Mouse (Mus musculus) ES-E14 (cell line): ENCODE data around the gene Rab13. TPM values are rescaled to one million over a fixed set of nuclear protein-coding genes. Genes with fewer than 3 reads are reported as not detected.
A peak's percentile ranks its signal among the peaks of the same experiment; 100 is the strongest.

Experiments
- DNase-seq: peaks from one replicate; pipeline ENCODE4 v3.0.0-alpha.2; 2013; ENCODE audit warnings: low read depth, low spot score
- H3K27ac ChIP-seq: 2 replicates; pipeline ENCODE4 v1.5.1; 2012; ENCODE audit warnings: low read depth, mild to moderate bottlenecking, low read length, moderate library complexity, mixed read lengths; ENCODE audit not compliant: poor library complexity, insufficient read depth, severe bottlenecking
- H3K36me3 ChIP-seq: 2 replicates; pipeline ENCODE4 v1.6.1; 2012; ENCODE audit warnings: mild to moderate bottlenecking, low read length, moderate library complexity, mixed read lengths; ENCODE audit not compliant: control insufficient read depth, poor library complexity, insufficient read depth, severe bottlenecking
- H3K4me1 ChIP-seq, 2 experiments: fragments of 150-350 bp in 1 of 2; sonication (generic) in 1 of 2; 2 replicates each; pipeline ENCODE4 v1.6.1; 2012; ENCODE audit warnings: low read length in 2 of 2, mild to moderate bottlenecking in 1 of 2, mixed read lengths in 1 of 2; ENCODE audit not compliant: control insufficient read depth in 2 of 2, insufficient read depth in 2 of 2, poor library complexity in 1 of 2
- H3K4me3 ChIP-seq, 2 experiments: fragments of 150-350 bp in 1 of 2; sonication (generic) in 1 of 2; 2 replicates each; pipeline ENCODE4 v1.5.1; 2012; ENCODE audit warnings: low read length in 2 of 2, low read depth in 1 of 2, mild to moderate bottlenecking in 1 of 2, mixed read lengths in 1 of 2; ENCODE audit not compliant: insufficient read depth in 1 of 2, poor library complexity in 1 of 2, severe bottlenecking in 1 of 2
- H3K9ac ChIP-seq: 2 replicates; pipeline ENCODE4 v1.6.1; 2012; ENCODE audit warnings: low read depth, mild to moderate bottlenecking, low read length, mixed read lengths; ENCODE audit not compliant: poor library complexity, insufficient read depth, severe bottlenecking
- H3K9me3 ChIP-seq: fragments of 150-350 bp; sonication (generic); 2 replicates; pipeline ENCODE4 v1.6.1; 2012; ENCODE audit warnings: low read depth, mild to moderate bottlenecking, low read length; ENCODE audit not compliant: control insufficient read depth, insufficient read depth
- CHD2 ChIP-seq: IDR thresholded peaks from 2 replicates; pipeline ENCODE4 v1.6.1; 2014; ENCODE audit warnings: mild to moderate bottlenecking, low read depth, low read length, inconsistent platforms
- HCFC1 ChIP-seq: IDR thresholded peaks from 2 replicates; pipeline ENCODE4 v1.6.1; 2012; ENCODE audit warnings: low read length, inconsistent platforms, borderline replicate concordance; ENCODE audit not compliant: insufficient read depth
- MAFK ChIP-seq: IDR thresholded peaks from 2 replicates; pipeline ENCODE4 v1.6.1; 2014; ENCODE audit warnings: mild to moderate bottlenecking, low read depth, low read length, inconsistent platforms; ENCODE audit not compliant: insufficient read depth
- ZC3H11A ChIP-seq: IDR thresholded peaks from 2 replicates; pipeline ENCODE4 v1.6.1; 2012; ENCODE audit warnings: low read depth, mild to moderate bottlenecking, inconsistent platforms, low read length, borderline replicate concordance
- ZNF384 ChIP-seq: IDR thresholded peaks from 2 replicates; pipeline ENCODE4 v1.6.1; 2012; ENCODE audit warnings: low read depth, low read length, inconsistent platforms
- in situ Hi-C, 2 experiments: fragments of 600-800 bp; cut with MboI; formaldehyde crosslinking; loops; one replicate each; pipeline ENCODE4 v1.15.1; 2025; ENCODE audit warnings: low sequenced_read_pairs in 2 of 2, inconsistent platforms in 1 of 2; ENCODE audit not compliant: unreplicated experiment in 2 of 2
- total RNA-seq: library from RNA; depleted of rRNA; stranded (reverse); fragments of 300-350 nt; gene quantifications from 2 replicates; pipeline ENCODE4 v1.2.3, GENCODE M21; 2012; rRNA removed

The Rab13 gene
- total RNA-seq: 9.6 and 13.2 TPM in 2 replicates

DNA sequence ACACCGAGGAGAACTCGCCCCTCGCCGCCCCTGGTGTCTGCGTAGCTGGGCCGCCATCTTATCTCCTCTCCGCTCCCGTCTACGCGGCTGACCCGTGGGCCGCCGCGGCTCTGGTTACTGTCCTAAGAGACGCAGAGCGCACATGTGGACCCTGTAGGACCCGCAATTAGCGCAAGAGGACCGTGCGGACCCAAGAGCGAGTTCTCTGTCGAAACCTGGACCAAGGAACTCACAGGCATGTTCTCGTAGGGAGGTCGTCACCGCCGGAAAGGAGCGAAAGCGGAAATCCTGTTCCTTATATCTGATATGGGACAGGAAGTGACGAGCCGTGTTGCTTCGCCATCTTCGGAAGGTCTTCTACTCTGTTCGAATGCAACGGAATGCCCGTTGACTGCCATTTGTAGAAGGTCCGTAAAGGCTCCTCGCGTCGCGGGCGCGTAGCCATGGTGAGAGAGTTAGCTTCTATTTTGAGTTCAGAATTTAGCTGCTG, at the start of gene Rab13, which contains the start of gene Rps27:
Gene Rab13 (plus strand): TSS at position 319 of the 490 bp plus-strand sequence.
Gene Rps27 (minus strand): TSS at position 275 of the 490 bp plus-strand sequence.
- Histone ChIP-seq H3K27ac (peak within 1 kb of the TSS; percentile 94), H3K9ac (peak within 1 kb of the TSS; percentile 99), H3K4me3 (peak within 1 kb of the TSS; percentile 88 to 95), H3K9me3 (no peaks in the 10 kb centered on the region), H3K4me1 (peaks cover 0 to 7% of the 10 kb centered on the region in 2 experiments; a peak in 1 of 4 replicates), H3K36me3 (peaks cover 29% of the 10 kb centered on the region)
- TF ChIP-seq ZNF384: no peak
- no peak for TF ChIP-seq ZC3H11A
- TF ChIP-seq CHD2: no peak
- peak; percentile 90 for TF ChIP-seq HCFC1
- DNase-seq: peak; percentile 82
- in situ Hi-C loops: no loop called here

DNA sequence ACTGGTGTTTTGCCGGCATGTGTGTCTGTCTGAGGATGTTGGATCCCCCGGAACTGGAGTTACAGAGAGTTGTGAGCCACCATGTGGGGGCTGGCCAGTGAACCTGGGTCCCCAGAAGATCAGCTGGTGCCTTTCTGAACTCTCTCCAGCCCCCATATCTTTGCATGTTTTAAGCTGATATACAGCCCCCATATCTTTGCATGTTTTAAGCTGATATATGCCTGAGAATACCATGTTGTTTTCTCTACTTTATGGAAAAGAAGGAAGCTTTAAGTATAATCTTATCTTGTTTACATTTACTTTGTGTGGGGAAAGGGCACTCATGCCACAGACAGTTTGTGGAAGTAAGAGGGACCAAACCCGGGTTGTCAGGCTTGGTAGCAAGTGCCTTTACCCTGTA, 33.9 kb upstream of the Rab13 start:
- H3K4me3 ChIP-seq: no peak overlapping the region
- no peak for DNase-seq

DNA sequence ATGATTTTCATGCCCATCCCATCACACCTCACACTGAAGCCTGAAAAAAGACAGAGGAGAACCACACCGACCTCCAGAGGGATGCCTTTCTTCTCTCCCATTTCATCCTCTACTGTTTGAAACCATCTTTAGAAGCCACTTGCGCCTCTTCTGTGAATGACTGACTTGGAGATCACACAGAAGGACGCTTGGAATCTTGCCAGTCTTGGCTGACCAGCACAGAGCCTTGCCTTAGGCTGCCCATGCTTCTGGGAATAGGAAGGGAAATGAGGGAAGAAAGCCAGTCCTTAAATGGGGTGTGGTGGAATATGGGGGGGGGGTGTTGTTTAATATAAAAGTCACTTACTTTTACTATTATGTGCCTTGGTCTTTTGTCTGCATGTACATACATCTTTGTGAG, 29.9 kb upstream of the Rab13 start:
- Histone ChIP-seq H3K4me3 (no peak overlapping the region), H3K4me1 (peaks cover 0 to 2% of the 10 kb centered on the region in 2 experiments; a peak in 1 of 4 replicates), H3K9me3 (no peaks in the 10 kb centered on the region), H3K36me3 (no peaks in the 10 kb centered on the region), H3K27ac (no peak overlapping the region), H3K9ac (no peak overlapping the region)
- in situ Hi-C loops: no loop called here
- DNase-seq: no peak
- TF ChIP-seq ZNF384 (no peak), CHD2 (no peak), ZC3H11A (no peak), MAFK (no peak), HCFC1 (no peak)

More for the DNA sequence above, 33.9 kb upstream of the Rab13 start:
- Histone ChIP-seq H3K9me3 (no peaks in the 10 kb centered on the region), H3K36me3 (no peaks in the 10 kb centered on the region), H3K27ac (no peak overlapping the region), H3K4me1 (no peaks in the 10 kb centered on the region), H3K9ac (no peak overlapping the region)
- TF ChIP-seq MAFK (no peak), HCFC1 (no peak), ZNF384 (no peak), ZC3H11A (no peak), CHD2 (no peak)
- in situ Hi-C loops: no loop called here

DNA sequence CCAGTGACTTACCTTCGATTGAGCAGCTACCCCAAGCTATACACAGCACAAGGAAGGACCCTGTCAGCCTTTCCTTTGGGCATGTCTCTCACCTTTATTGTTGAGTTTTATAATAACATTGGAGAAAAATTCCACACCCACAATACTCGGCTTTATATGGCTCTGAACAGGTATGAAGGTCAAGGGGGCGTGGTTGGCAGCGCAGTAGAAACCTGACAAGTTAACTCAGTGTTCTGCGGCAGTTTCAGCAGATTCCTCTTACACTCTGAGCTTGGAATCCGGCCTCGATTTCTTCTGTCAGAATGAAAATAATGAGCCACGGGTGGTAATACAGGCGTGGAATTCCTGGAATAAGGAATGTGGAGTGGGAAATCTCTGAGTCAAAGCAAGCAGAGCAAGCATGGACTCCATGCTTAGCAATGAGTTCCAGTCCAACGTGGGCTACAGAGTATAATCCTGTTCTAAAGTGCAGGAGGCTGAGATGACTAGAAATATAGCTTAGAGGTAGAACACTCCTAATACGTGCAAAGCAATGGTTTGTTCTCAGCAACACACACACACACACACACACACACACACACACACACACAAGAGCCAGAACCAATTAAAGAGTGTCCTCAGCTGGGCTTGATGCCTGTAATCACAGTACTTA, 22.5 kb upstream of the Rab13 start:
- Histone ChIP-seq H3K4me1 (no peaks in the 10 kb centered on the region), H3K9me3 (no peaks in the 10 kb centered on the region), H3K4me3 (no peak overlapping the region), H3K36me3 (no peaks in the 10 kb centered on the region), H3K27ac (no peak overlapping the region), H3K9ac (no peak overlapping the region)
- TF ChIP-seq ZNF384 (no peak), CHD2 (no peak), HCFC1 (no peak)
- in situ Hi-C loops: no loop called here
- DNase-seq: no peak
